Mouse (Mus musculus) ovary, adult 18-20 months (tissue): ENCODE measurements at regions not wholly inside any gene's neighbourhood (a gene's known extent, or its start where the extent isn't known, plus 50 kb on each side); places are given as distances from the start of the nearest gene placed in this dataset.
A peak's percentile ranks its signal among the peaks of the same experiment; 100 is the strongest.
"Not testable (repeated sequence)": the region's sequence is repeated elsewhere in the genome, so short reads cannot be mapped to it uniquely, and the experiment has no call there.

Experiments used
- DNase-seq: peaks from one replicate; pipeline ENCODE4 v3.0.0; 2022; ENCODE audit warnings: low spot score, mixed read lengths

DNA sequence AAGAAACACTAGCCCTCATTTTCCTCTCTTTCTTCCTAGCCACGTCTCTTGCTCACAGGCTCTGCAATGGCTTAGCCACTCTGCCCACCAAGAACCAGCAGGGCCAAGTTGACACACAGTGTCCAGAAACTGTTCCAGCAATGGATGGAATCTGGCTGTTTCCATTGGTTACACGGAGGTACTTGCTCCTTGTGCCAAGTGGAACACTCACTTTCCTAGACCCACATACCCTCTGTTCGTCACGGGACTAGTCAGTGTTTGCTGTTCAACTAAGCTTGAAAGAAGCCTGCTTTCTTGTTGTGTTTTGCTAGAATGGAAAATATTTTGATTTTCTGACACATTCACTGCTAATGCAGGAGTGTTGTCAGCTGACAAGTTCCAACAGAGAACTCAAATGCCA is 575.7 kb upstream of the Gulo start:
- DNase-seq = no peak

DNA sequence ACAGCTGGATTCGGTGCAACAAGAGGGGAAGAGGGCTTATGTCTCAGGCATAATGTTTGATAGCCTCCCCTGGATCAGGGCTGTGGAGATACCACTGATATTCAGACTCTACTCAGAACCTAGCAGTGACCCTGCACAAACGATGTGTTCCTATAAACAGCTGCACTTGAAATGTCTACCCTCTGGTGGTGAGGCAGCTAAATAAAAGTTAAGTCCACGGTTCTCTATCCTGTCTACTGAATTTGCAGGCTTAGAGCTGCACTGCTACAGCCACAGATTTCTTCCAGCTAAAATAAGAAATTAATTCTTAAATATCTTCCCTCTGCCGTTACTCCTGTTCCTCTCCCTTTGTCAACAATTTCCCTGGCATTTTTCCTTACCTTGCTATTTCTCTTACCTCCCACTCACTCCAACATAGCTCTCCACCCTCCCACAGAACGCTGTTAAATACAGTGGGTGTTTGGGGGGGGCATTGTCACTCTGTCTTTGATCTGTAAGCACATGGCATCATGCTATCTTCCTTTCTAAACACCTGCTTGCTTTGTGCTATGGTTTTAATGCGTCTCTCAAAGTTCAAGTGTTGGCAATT is 571.0 kb upstream of the Gulo start:
- no peak for DNase-seq

DNA sequence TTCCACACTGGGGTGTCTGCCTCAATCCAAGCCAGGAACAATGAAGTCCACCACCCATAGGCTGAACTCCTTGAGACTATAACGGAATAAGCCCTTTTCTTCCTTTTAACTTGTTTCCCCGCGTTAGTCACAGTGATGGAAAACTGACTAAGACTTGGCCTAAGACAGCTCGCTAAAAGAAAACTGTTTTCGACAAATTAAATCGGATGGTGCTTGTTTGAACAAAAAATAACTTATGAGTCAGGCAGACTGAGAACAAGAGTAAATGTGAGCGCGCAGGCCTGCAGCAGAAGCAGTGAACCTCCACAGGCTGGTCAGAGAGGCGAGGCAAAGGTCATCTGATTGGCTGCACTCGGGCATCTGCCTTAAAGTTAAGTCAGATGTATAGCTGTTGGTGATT is 557.6 kb upstream of the Gulo start:
- DNase-seq = no peak

DNA sequence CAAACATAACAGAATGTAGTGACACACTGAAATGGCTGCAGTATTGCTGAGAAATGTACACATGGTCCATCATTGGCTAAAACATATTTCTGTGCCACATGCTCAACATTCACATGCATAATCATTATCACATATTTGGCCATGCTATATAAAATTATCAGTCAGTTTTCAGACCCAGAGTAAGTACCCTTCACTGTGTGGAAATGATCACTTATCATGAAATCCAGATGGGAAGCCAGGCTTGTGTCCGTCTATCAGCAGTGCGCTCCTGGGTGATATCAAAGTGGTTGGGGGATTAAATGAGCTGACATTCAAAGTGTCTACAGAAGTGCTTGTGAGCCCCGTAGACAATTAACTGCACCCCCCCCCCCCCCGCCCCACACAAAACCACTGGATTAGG is 553.7 kb upstream of the Gulo start:
- DNase-seq = no peak

DNA sequence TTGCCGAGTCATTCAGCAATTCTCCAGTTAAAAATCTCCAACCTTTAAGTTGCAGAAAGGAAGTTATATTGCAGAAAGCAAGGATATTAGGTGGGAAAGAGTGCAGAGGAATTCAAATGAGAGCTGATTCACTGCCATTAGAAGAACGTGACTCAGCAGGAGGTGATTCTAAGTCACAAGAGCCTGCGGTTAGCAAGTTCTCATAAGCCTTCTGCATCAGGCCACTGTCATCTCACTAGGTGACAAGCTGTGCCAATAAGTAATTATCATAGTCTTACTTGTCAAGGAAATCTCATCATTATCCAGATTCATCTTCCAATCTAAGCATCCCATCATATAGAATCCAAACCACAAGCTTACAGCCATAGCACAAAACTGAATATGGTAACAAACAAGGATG is 552.7 kb upstream of the Gulo start:
- no peak for DNase-seq

DNA sequence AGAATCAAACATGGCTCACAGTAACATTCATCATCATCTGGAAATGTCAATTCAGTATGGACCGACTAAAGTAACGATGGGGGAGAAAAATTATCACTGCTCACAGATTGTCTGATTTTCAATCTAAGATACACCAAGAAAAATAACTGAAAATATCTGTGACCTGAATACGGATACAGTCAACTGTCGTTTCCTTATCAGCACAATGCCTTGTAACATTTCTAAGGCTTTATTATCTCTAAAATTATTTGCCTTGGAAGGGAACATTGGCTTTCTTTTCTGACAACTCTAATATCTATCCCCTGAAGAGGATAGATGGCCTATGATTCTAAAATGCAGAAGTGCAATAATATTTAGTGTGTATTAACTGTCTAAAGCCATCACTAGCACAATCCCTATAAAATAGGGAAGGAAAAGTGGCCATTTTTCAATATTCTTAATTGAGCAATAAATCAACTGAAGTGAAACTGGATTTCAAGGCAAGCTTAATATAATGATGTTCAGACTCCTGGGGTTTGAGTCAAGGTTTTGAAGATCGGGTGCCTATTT is 552.1 kb upstream of the Gulo start:
- DNase-seq = no peak

DNA sequence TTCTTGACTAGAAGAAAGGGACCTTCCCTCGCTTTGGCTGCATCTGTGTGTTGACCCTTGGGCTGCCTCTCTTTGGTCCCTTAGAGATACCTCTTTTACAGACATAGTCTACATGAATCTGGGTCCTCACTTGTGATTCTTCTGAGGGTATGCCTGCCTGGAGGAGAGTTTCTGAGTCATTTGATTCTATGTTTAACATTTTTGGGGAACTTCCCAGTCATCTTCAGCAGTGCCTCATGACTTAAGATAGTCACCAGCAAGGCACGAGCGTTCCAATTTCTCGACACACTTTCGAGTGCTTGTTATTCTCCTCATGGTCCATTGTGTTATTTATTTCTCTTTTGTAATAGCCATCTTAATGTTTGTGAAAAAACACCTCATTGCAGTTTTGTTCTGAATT is 549.4 kb upstream of the Gulo start:
- no peak for DNase-seq

DNA sequence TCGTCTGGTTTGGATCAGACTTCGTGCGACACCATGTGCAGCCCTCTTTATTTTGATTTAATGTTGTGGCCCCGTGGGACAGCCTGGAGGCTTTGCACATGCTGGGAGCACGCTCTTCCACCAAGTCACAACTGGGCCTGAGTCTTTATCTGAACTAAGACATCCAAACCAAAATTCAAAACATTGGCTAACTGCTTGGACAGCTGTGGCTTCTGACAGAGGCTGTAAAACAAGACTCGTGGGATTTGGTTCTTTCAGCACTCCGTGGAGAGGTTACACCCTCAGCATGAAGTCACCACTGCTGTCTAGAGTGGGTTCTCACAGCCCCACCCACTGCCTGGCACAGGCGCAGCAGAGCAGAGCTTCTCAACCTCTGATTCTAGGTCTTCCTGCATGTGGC is 548.6 kb upstream of the Gulo start:
- DNase-seq = no peak

DNA sequence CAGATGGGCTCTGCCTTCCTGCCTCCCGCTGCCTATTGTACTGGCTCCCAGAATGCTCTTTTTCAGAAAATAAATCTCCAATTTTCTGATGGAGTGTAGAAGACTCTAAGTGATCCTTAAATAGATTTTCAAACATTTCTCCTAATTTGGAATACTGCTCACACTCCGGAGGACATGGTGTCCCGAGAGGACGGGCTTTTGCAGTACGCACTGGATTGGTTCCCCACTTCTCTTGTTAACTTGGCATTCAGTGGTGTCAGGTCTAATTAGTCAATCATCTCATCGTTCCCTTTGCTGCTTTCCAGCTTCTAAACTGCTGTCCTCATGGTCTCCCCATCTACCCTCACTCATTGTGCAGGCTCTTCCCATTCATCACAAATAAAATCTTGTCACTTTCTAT is 529.5 kb upstream of the Gulo start:
- no peak for DNase-seq

DNA sequence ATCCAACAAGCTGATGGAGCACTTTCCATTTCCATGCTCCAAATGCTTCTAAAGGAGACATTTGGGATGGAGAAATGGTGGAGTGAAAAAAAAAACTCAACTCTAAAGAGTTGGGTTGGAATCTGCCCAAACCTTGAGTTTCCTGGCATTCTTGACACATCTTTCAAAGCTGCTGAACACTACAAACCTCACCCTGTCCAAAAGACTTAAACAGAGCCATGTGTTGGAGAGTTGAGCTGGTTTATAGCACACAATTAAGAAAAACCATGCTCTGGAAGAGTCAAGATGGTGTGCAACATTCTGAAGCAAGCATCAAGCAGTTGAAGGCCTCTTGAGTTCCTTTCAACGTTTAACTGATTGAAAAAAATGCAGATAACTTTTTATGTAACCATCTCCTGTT is 525.7 kb upstream of the Gulo start:
- DNase-seq = no peak

DNA sequence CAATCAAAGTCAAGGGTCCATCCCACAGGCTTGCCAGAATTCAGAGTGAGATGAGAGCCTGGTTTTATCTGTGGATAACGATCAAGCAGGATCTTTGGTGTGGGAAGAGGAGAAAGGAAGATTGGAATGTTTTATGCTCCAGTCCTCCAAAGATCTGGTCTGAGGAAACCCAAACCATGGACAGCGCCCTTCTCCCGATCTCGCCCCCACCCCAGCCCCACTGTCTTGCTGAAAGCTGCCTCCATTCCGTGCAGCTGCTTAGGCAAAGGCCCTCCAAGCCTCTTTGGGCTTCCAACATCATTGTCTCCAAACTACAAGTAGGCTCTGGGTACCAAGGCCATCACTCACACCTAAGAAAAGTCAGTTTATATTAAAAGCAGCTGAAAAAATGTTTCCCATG is 519.1 kb upstream of the Gulo start:
- DNase-seq = no peak

DNA sequence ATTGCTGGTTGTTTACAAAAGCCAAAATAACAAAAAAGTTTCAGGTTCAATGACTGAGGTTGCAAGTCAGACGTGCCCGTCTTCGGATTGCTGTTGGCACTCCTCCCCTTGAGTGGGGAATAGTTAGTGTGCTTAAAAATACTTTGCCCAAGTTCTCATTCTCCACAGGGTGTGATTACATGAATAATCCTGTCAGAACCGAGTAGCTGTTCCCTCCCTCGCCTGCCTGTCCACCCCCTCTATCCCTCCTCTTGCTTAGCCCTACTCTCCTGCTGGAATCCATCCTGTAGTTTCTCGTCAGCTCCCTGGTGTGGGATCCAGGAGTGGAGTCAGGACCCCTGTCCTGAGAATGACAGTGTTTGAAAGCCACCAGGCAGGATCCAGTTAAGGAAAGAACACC is 518.1 kb upstream of the Gulo start:
- no peak for DNase-seq

DNA sequence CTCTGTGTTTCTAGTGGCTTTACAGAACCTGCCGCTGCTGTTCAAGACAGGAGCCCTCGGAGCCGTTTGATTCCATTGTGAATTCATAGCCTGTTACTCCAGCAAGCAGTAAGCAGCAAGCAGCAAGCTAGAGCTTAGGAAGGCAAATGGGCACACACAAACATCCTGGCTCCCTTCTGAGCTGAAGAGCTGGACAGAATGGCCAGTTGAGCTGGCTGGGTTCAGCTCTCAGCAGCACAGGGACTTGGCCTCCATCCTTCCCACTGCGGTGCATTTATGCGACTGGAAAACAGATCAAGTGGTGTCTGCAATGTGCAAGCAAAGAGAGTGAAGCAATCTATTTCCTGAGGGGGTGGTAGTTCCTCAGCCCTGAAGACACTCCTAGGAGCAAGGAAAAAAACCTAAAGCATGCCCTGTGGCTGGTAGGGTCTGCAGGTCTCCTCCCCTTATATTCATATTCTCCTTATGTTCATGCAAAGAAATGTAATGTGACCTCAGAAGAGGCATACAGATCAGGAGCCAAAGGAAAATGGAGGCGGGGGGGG is 513.9 kb upstream of the Gulo start:
- DNase-seq = no peak

DNA sequence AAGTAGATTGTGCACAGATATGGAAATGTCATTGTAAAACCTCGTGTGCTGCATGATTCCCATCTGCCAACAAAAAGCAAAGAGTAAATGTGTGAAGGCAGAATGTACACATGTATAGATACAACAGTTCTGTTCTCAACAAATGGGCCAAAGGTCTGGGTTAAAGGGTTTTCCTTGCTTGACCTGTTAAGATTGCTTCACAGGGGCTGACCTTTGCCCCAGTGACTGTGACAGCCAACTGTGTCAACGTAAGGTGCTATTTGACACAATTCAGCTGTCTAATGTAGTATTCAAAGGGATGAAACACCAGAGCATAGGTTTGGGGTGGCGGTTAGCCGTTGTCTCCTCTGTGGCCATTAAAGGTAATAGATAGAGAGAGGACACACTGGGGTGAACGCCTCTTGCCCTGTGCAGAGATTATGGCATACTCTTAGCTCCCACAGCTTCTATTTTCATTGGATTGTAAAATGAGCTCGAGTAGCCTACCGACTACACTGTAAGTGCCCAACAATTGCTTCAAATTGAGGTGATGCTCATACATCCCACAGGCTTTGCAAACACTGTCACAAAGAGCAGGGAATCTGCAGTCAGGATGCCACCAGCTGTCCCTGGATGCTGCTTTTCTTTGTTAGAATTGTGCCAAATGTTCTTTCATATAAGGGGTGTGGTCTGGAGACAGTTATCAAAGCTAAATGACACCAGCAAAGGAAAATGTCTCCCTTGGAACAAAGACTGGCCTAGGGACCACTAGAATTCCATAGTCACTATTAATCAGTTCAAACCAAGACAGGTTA is 513.0 kb upstream of the Gulo start:
- no peak for DNase-seq

DNA sequence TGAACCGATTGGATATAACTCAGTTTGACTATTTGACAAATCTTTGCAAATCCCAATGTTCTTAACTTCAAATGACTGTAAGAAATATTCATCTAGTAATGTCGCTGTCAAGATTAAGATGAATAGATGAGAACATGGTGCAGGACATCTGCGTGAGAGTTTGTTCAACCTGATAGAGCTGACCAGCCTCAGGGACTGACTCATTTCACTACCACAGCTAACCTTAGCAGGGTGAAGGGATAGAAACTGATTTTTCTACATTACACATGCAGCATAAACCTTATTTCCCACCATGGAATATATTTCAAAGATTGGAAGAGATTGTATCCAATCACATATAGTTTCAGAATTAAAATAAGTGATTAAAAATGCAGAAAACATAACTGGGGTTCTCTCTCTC is 507.8 kb upstream of the Gulo start:
- no peak for DNase-seq

DNA sequence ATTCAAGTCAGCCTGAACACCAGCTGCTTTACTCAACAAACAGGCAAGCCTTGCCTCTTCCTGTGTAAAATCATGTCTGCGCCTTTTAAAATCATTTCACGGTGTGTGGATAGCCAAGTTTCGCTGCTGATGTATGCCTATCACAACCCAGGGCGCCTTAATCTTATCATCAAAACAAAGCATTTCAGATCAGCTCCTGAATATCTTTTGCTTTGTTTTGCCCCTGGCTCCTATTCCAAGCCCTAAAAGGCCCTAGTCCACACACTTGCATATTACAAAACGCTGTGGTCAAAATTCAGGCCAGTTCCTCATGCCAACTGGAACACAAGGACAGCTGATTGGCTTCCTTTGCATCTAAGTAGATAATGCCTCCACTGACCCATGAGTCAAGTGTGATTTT is 501.7 kb upstream of the Gulo start:
- DNase-seq = peak; percentile 44

DNA sequence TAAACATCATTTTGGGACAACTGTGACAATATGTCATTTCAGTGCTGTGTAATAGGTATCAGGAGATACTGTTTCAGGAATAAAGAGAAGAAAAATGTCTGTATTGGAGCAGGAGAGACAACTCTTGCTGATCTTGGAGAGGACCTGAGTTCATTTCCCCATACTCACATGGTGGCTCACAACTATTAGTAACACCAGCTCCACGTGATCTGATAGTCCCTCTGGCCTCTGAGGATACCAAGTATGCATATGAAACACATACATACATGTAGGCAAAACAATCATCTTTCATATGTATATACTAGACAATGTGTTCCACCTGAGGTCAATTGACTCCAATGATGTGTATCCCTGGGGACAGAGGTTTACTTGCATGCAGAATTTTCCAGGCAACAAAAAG is 501.2 kb upstream of the Gulo start:
- no peak for DNase-seq

DNA sequence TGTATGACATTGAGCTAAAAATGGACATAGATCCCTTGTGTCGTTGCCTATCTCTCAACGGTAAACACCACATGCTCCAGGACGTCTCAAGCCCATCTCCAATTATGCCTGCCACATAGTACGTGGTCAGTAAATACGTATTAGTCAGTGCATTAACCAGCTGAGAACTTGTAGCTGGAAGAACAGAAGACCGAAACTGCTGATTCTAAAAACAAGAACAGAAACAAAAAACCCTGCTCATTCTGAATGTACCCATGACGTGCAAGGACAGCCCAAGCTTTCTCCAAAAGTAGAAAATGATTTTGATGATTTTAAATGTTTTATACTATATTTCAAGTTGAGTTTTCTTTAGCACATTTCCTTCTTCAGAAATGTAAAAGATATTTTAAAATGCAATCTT is 500.7 kb upstream of the Gulo start:
- no peak for DNase-seq

DNA sequence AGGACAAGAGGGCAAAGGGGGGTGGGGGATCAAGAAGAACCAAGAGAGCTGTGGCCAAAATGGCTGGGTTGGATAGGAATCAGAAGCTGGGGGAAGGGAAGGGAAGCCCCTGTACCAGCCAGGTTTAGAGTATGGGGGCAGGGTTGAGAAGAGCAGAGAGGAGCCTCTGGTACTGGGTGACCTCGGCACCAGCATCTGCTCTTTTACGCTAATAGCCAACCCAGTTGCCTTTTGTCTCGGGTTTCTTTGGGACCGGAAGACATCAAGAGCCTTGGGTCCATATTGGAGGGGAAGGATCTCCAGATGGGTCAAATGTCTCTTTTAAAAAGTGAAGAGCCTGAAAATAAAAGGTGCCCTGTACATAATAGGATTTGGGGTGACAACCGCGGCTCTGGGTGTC is 493.0 kb upstream of the Gulo start:
- DNase-seq = no peak

DNA sequence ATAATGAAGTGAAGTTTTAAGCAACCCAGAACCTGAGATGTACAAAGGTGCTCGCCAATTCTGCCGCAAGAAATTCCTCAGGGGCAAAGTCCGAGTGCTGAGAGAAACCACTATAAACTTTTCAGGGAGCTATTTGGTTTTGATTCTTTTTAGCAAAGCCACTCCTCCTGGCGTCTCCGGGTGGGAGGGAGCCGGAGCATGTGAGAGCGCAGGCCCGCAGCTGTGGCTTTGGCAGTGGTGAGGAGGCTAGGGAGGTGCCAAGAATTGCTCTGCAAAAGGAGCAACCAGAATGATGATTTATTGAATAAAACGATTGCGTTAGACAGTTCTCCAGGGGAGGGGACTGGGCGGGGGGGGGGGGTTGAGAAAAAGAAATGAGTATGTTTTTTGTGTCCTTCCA is 490.9 kb upstream of the Gulo start:
- peak; percentile 73 for DNase-seq

DNA sequence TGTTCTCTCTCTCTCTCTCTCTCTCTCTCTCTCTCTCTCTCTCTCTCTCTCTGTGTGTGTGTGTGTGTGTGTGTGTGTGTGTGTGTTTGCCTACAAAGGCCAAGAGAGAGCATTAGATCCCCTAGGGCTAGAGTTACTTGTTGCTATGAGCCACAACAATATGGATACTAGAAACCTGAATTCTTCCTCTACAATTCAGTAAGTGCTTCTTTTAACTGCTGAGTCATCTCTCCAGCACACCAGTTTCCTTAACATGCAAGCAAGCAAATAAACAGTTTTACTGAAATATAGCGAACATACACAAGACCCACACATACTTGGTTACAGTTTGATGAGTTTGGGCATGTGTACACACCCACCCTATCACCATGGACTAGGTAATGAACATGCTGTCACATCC is 486.1 kb upstream of the Gulo start:
- DNase-seq = no peak

DNA sequence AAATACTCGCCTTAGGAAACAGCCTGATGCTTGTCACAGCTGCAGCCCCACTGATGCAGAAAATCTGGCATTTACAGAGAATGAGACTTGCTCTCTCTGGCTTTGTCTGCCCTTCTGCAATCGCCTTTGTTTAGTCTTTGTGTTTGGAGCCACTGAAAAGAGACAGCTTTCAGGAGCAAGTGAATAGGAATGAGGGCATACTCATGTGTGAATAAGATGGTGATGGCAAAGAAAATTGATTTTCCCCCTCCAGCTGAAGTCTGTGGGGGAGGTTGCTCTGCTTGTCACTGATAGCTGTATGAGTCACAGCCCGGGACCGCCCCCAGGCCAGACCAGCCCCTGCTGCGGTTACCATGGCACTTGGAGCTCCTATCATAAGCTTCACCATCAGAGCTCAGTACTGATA is 485.5 kb upstream of the Gulo start:
- peak; percentile 69 for DNase-seq

DNA sequence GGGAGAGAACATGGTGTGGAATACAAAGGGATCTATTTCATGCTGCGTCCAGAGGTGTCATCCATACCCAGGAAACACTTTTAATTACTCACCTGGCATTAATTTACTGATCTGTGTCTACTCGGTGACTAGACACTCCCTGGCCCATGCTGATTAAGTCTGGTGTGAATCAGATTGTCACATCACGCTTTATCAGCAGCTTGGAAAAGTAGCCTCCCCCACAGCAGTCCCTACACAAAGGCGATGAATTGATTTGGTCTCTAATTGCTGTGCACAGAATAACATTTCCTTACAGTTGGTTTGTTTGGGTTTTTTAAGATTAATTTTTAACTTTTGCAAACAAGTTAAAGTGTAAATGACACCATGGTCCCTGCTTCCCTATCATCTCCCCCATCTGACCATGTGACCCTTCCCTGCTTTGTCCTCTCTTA is 484.7 kb upstream of the Gulo start:
- no peak for DNase-seq

DNA sequence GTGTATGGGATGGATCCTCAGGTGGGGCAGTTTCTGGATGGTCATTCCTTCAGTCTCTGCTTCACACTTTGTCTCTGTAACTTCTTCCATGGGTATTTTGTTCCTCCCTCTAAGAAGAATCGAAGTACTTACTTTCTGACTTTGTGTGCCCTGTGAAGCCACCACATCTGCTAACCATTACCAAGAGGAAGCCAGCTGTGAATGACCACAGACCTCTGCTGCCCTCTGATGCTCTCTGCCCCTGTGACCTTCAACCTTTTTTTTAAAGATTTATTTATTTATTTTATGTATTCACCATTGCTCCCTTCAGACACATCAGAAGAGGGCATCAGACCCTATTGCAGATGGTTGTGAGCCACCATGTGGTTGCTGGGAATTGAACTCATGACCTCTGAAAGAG is 475.7 kb upstream of the Gulo start:
- DNase-seq = not testable (repeated sequence)
